Mouse (Mus musculus): Measurements from ENCODE around the gene Pgp. TPM values are rescaled to one million over a fixed set of nuclear protein-coding genes. Genes with fewer than 3 reads are reported as not detected.

Pgp gene
- polyA plus RNA-seq, 1 experiment from 2014 or later: 51.3 TPM

GRCm38 (mm10) chr17:24477985-24478600, 7.9 kb downstream of the Pgp start:
- Histone ChIP-seq H3K4me1 (peaks cover 28% of the 10 kb centered on the region), H3K27ac (peak overlapping the region; percentile 96; the same call in 1 of the 2 replicates), H3K36me3 (peaks cover 47% of the 10 kb centered on the region), H3K4me2 (replicated peaks) (peak overlapping the region; percentile 77), H3K4me3 (peak overlapping the region; percentile 76), H3K9ac (peak overlapping the region; percentile 83), H3K27me3 (no peaks in the 10 kb centered on the region), H3K9me3 (no peaks in the 10 kb centered on the region)
- peak; percentile 10; the same call in 1 of the 2 replicates for ATAC-seq (ENCODE audit: low FRiP score, low read depth)
- WGBS: 55% methylated on average over 11 of the region's 11 CpGs

- Histone ChIP-seq H3K36me3 (peaks cover 40% of the 10 kb centered on the region), H3K9ac (peak within 1 kb of the TSS; percentile 83), H3K27ac (peak within 1 kb of the TSS; percentile 96), H3K27me3 (no peaks in the 10 kb centered on the region), H3K4me3 (peak within 1 kb of the TSS; percentile 76), H3K4me1 (peaks cover 25% of the 10 kb centered on the region), H3K4me2 (replicated peaks) (peak within 1 kb of the TSS; percentile 77), H3K9me3 (no peaks in the 10 kb centered on the region)
- WGBS: under 1% methylated on average over 48 of the region's 48 CpGs
- ATAC-seq (ENCODE audit: low FRiP score, low read depth): peak; percentile 94
Measured at GRCm38 (mm10) chr17:24478663-24479380, 8.6 kb downstream of the Pgp start, which contains the start of gene Mlst8. TSS of gene Mlst8 (minus strand) at chr17:24479078.

- 22% methylated on average over 1 of the region's 1 CpGs for WGBS
- Histone ChIP-seq H3K27ac (no peak overlapping the region), H3K4me1 (peaks cover 19% of the 10 kb centered on the region), H3K9ac (no peak overlapping the region), H3K4me2 (replicated peaks) (peak overlapping the region; percentile 77), H3K36me3 (peaks cover 34% of the 10 kb centered on the region), H3K9me3 (no peaks in the 10 kb centered on the region), H3K4me3 (peak overlapping the region; percentile 76), H3K27me3 (no peaks in the 10 kb centered on the region)
- no peak for ATAC-seq (ENCODE audit: low FRiP score, low read depth)
Measured at GRCm38 (mm10) chr17:24479431-24479830, 9.2 kb downstream of the Pgp start.

GRCm38 (mm10) chr17:24480201-24480826, 10.1 kb downstream of the Pgp start:
- Histone ChIP-seq H3K27me3 (no peaks in the 10 kb centered on the region), H3K9ac (no peak overlapping the region), H3K4me3 (no peak overlapping the region), H3K36me3 (peaks cover 25% of the 10 kb centered on the region), H3K4me1 (peaks cover 21% of the 10 kb centered on the region), H3K4me2 (replicated peaks) (peak overlapping the region; percentile 77; the same call in 1 of the 2 replicates), H3K9me3 (no peaks in the 10 kb centered on the region), H3K27ac (peak overlapping the region; percentile 39; the same call in 1 of the 2 replicates)
- ATAC-seq (ENCODE audit: low FRiP score, low read depth): no peak
- WGBS: 44% methylated on average over 3 of the region's 3 CpGs

- Histone ChIP-seq H3K4me3 (no peak overlapping the region), H3K9me3 (no peaks in the 10 kb centered on the region), H3K9ac (no peak overlapping the region), H3K36me3 (peaks cover 16% of the 10 kb centered on the region), H3K27me3 (no peaks in the 10 kb centered on the region), H3K4me2 (replicated peaks) (no peak overlapping the region), H3K27ac (no peak overlapping the region), H3K4me1 (peaks cover 25% of the 10 kb centered on the region)
- WGBS: 96% methylated on average over 20 of the region's 20 CpGs
- no peak for ATAC-seq (ENCODE audit: low FRiP score, low read depth)
Measured at GRCm38 (mm10) chr17:24481027-24481815, 11.0 kb downstream of the Pgp start.

- Histone ChIP-seq H3K9me3 (no peaks in the 10 kb centered on the region), H3K4me3 (no peak overlapping the region), H3K36me3 (no peaks in the 10 kb centered on the region), H3K4me1 (peaks cover 20% of the 10 kb centered on the region), H3K27ac (no peak overlapping the region), H3K9ac (no peak overlapping the region), H3K4me2 (replicated peaks) (no peak overlapping the region), H3K27me3 (peaks cover 18% of the 10 kb centered on the region)
- WGBS: 86% methylated on average over 3 of the region's 3 CpGs
- no peak for ATAC-seq (ENCODE audit: low FRiP score, low read depth)
Measured at GRCm38 (mm10) chr17:24483495-24483894, 13.3 kb downstream of the Pgp start.

- H3K4me2 ChIP-seq (replicated peaks): no peak overlapping the region
- no peak overlapping the region for H3K4me3 ChIP-seq
- 43% methylated on average over 11 of the region's 11 CpGs for WGBS
- no peak for ATAC-seq (ENCODE audit: low FRiP score, low read depth)
- no peaks in the 10 kb centered on the region for H3K36me3 ChIP-seq
- no peaks in the 10 kb centered on the region for H3K9me3 ChIP-seq
- H3K27me3 ChIP-seq: peaks cover 32% of the 10 kb centered on the region
- H3K4me1 ChIP-seq: peaks cover 25% of the 10 kb centered on the region
- H3K27ac ChIP-seq: no peak overlapping the region
- H3K9ac ChIP-seq: peak overlapping the region; percentile 50; the same call in 1 of the 2 replicates
Measured at GRCm38 (mm10) chr17:24485090-24485860, 15.1 kb downstream of the Pgp start.

- H3K36me3 ChIP-seq: no peaks in the 10 kb centered on the region
- ATAC-seq (ENCODE audit: low FRiP score, low read depth): peak; percentile 54
- peaks cover 24% of the 10 kb centered on the region for H3K4me1 ChIP-seq
- peak within 1 kb of the TSS; percentile 95 for H3K4me2 ChIP-seq (replicated peaks)
- H3K27ac ChIP-seq: peak within 1 kb of the TSS; percentile 39; the same call in 1 of the 2 replicates
- peaks cover 38% of the 10 kb centered on the region for H3K27me3 ChIP-seq
- H3K9ac ChIP-seq: peak within 1 kb of the TSS; percentile 87
- under 1% methylated on average over 40 of the region's 45 CpGs for WGBS
- no peaks in the 10 kb centered on the region for H3K9me3 ChIP-seq
- peak within 1 kb of the TSS; percentile 84 for H3K4me3 ChIP-seq
Measured at GRCm38 (mm10) chr17:24488186-24488661, 18.0 kb downstream of the Pgp start, which contains the start of gene Caskin1. TSS of gene Caskin1 (plus strand) at chr17:24488601.

- peak overlapping the region; percentile 39; the same call in 1 of the 2 replicates for H3K27ac ChIP-seq
- WGBS: under 1% methylated on average over 67 of the region's 81 CpGs
- H3K9me3 ChIP-seq: no peaks in the 10 kb centered on the region
- peak; percentile 70 for ATAC-seq (ENCODE audit: low FRiP score, low read depth)
- H3K4me3 ChIP-seq: peak overlapping the region; percentile 84
- H3K4me2 ChIP-seq (replicated peaks): peak overlapping the region; percentile 95
- H3K9ac ChIP-seq: peak overlapping the region; percentile 87
- peaks cover 38% of the 10 kb centered on the region for H3K27me3 ChIP-seq
- no peaks in the 10 kb centered on the region for H3K36me3 ChIP-seq
- peaks cover 24% of the 10 kb centered on the region for H3K4me1 ChIP-seq
Measured at GRCm38 (mm10) chr17:24488662-24489264, 18.6 kb downstream of the Pgp start.

- no peaks in the 10 kb centered on the region for H3K36me3 ChIP-seq
- peak overlapping the region; percentile 87 for H3K9ac ChIP-seq
- H3K4me3 ChIP-seq: peak overlapping the region; percentile 84
- H3K27ac ChIP-seq: no peak overlapping the region
- H3K4me1 ChIP-seq: peaks cover 24% of the 10 kb centered on the region
- H3K9me3 ChIP-seq: no peaks in the 10 kb centered on the region
- H3K4me2 ChIP-seq (replicated peaks): peak overlapping the region; percentile 95
- ATAC-seq (ENCODE audit: low FRiP score, low read depth): peak; percentile 12; the same call in 1 of the 2 replicates
- 19% methylated on average over 19 of the region's 19 CpGs for WGBS
- peaks cover 38% of the 10 kb centered on the region for H3K27me3 ChIP-seq
Measured at GRCm38 (mm10) chr17:24489265-24490030, 19.3 kb downstream of the Pgp start.
